Mouse (Mus musculus): Measurements from ENCODE around the gene Lyrm4. TPM values are rescaled to one million over a fixed set of nuclear protein-coding genes. Genes with fewer than 3 reads are reported as not detected.

Lyrm4 gene
- total RNA-seq (2021): 10 to 100 TPM; 10.7 to 13.7 TPM

- intact Hi-C loops (cut with DNase I): loop anchor here (5.0 to 10.0 kb wide), 2 partner anchors 100 to 617 kb away; partner anchors contain the start of gene Nrn1
- DNase-seq: peak; percentile 98
Observed at GRCm38 (mm10) chr13:36117143-36118014, at the start of gene Lyrm4, which contains the start of gene Fars2. TSS of gene Lyrm4 (minus strand) at chr13:36117526. TSS of gene Fars2 (plus strand) at chr13:36117412.

DNA sequence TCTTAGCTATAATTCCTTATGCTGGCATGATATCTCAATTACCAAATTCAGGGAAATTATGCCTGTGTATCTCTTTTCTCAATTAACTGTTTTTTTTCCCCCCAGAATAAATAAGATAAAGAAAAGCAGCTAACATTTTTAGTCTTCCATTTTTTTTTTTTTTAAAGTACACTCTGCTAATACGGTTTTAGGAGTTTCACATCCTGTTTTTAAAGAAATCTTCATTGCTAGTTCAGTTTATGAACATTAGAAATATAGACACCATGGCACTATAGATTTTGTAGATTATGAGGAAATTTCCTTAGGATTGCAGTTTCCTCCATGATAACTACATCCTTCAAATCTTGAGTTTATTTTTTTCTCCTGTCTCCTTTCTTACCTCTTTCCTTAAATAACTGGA lies 46.6 kb upstream of the Lyrm4 start:
- intact Hi-C loops (cut with DNase I): no loop called here
- DNase-seq: no peak

DNA sequence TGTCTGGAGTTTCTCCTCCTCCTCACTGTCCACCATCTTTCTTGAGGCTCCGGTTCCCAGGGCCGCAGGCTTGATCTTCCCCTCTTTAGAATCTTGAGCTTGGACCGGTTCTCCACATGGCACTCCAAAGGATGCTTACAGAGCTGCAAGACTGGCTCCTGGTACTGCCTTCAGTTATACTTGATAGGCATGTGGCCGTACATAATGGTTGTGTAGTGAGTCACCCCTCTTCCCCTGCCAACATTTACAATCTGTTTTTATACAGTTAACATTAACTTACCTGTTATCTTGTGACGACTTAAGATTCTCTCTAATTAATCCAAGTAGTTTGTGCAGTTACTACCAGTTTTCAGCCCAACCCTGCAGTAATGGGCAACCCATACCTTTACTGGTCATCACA lies 46.1 kb upstream of the Lyrm4 start:
- DNase-seq: no peak
- intact Hi-C loops (cut with DNase I): no loop called here

DNA sequence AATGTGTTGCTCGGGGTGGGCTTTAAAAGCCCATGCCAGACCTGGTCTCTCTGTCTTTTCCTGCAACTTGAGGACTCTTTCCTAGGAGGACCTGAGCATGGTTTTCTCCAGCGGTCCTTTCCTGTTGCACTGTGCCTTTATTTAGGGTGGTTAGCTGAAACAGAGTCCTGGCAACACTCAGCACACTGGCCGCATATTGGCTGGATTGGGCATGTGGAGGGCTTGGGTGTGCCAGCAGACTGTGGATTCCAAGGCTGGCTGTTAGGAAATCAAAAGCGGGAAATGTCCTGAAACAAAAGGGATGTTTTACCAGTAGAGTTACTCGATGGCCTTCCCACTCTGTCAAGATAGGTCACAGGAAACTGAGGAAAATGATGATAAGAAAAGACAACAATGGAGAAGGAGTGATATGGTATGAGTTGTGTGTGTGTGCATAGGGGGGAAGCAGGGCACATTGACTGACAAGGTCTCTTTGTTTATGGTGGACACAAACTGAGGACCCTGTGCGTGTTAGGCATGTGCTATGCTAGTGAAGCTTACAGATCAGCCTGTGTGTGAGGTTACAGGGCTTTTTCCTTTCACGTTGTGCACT lies 39.1 kb upstream of the Lyrm4 start:
- DNase-seq: peak in 1 of 2 experiments; percentile 25
- intact Hi-C loops (cut with DNase I): no loop called here

DNA sequence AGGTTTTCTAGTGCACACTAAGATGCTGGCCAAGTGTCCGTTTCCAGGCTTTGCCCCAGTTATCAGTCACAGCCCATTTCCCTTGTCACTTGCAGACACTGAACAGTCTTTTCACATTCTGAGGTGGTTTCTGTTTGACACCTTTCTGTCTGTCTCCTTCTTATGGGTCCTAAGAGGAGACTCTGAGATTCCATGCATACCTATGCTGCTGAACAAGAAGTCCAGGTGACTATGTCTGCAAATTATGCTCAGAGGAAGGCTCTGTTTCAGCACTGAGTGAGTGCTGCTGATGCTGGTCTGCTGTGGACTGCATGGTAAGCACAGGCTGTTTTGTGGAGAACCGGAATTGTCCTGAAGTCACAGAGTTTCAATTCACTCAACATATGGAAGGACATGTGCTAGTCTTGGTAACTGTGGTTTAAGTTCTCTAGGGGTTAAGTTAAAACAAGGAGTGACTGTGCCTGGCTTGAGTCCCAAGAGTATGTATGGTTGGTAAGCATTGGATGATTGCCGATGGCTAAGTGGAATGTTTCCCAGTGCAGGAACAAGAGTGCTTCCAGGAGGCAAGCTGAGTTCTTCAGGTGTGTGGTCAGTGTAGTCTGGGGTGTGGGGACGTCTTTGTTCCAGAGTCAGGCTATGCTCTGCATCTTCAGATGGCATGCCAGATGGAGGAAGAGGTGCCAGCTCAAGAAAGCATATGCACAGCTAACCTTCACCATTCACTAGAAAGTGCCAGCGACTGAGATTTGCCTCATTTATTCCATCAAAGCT lies 35.6 kb upstream of the Lyrm4 start:
- intact Hi-C loops (cut with DNase I): no loop called here
- no peak for DNase-seq

DNA sequence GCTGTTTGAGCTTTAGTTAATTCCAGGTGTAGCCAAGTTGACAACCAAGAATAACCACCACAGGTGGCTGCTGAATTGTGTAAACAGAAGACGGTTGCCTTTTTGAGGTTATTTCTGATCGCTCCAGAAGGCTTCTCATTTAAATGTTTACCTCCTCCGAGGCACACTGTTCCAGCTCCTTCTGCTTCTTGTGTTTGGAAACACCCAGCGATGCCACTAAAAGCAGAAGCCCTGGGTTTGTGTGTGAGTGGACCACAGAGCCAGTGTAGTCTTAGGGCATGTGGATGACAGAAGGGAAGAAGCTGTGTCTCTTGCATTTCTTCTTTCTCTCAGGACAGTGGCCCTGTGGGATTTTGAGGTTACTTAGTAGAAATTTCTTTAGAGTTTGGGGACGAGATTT lies 32.9 kb upstream of the Lyrm4 start:
- no peak for DNase-seq
- intact Hi-C loops (cut with DNase I): no loop called here

- no peak for DNase-seq
- intact Hi-C loops (cut with DNase I): no loop called here
Observed at GRCm38 (mm10) chr13:36149175-36149939, 32.0 kb upstream of the Lyrm4 start.

GRCm38 (mm10) chr13:36145601-36146000 lies 28.3 kb upstream of the Lyrm4 start:
- no peak for DNase-seq
- intact Hi-C loops (cut with DNase I): no loop called here

- no peak for DNase-seq
- intact Hi-C loops (cut with DNase I): no loop called here
Observed at GRCm38 (mm10) chr13:36140247-36141016, 23.1 kb upstream of the Lyrm4 start.

- intact Hi-C loops (cut with DNase I): no loop called here
- DNase-seq: no peak
Observed at GRCm38 (mm10) chr13:36139703-36140102, 22.4 kb upstream of the Lyrm4 start.

DNA sequence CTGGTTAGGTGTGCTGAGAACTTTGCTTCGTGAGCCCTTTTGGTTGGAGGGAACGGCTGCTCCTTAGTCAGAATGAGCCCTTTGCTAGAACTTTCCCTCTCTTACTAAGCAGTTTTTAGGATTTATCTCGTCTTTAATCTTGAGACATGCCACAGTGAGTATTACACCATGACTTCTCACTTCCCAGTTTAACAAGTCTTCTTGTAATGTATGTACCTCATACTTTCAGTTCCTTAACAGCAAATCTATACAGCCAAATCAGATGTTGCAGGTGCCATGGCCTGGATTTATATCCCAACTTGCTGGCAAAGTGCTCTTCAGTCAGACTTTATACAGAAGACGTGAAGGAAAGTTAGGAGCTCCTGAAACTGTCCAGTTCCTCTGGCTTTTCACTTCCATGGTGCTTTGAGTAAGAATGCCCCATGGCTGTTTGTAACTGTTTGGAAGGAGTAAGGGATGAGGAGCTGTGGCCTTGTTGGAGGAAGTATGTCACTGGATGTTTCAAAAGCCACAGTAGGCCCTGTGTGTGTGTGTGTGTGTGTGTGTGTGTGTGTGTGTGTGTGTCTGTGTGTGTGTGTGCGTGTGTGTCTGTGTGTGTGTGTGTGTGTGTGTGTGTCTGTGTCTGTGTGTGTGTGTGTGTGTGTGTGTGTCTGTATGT lies 14.8 kb upstream of the Lyrm4 start:
- DNase-seq: no peak

DNA sequence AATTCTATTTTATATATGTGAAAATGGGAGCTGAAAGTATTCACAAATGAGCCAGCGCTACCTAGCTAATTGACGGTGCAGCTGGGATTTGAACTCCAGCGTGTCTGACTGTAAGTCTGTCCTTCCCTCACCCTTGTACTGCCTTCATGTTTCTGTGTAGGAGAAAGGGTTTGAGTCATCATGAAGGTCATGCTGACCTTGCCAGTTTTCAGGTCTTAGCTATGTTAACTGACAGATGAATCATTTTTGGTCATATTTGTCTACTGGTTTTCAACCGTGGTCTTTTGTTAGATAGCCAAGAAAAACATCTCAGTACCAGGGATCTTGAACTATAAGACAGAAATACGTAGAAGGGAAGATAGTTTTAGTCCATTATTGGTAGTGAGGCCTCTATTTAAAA lies 14.1 kb upstream of the Lyrm4 start:
- intact Hi-C loops (cut with DNase I): no loop called here
- no peak for DNase-seq

More for the DNA sequence above, 14.8 kb upstream of the Lyrm4 start:
- intact Hi-C loops (cut with DNase I): no loop called here

DNA sequence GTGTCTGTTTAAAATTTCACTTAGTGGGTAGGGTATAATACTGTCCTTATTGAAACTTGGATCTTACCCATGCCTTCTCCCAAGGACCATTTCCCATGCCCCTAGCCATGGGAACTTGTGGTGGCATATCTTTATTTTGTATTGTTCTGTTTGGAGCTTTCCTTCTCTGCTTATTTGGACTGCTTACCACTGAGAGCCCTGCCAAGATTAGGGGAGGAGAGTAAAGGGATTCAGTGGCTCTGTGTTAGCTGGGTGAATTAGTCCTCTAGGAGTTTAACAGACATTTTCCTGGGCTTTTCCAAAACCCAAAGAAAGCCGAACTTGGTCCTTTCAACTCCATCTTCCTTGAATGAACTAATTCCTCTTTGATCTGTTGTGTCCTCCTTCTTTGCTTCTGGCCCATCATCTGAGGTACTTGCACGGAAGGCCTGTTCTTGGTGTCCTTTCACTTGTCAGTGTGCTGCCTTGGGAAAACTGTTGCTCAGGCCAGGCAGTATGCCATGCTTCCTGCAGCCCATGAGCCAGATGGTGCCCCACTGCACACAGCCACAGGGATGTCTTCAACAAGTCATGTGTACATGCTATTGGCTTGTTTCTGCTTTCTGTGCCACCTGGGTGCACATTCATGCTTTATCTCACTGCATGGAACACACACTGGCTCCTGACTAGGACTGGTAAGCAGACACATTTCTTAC lies 12.2 kb upstream of the Lyrm4 start:
- intact Hi-C loops (cut with DNase I): no loop called here
- no peak for DNase-seq

DNA sequence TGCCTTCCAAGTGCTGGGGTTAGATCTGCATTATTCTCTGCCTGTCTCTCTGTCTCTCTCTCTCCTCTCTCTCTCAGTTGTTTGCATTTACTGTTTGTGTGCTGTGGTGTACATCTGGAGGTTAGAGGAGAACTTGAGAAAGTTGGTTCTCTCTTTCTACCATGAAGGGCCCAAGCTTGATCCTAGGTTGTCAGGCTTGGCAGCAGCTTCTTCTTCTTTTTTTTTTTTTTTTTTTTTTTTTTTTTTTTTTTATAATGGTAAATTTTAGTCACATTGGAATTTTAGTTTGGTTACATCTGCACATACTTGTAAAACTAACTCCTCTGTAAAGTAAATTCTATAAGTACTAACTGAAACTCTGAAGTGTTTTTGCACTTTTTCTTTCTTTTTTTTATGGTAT lies 3.3 kb upstream of the Lyrm4 start:
- intact Hi-C loops (cut with DNase I): no loop called here
- no peak for DNase-seq

GRCm38 (mm10) chr13:36119684-36120083 lies 2.4 kb upstream of the Lyrm4 start:
- intact Hi-C loops (cut with DNase I): loop anchor here (5.0 to 10.0 kb wide), 2 partner anchors 102 to 615 kb away; partner anchors contain the start of gene Nrn1
- DNase-seq: no peak

GRCm38 (mm10) chr13:36116520-36117142 lies 695 bp downstream of the Lyrm4 start:
- DNase-seq: peak; percentile 48 to 54
- intact Hi-C loops (cut with DNase I): loop anchor here (5.0 to 10.0 kb wide), 2 partner anchors 99 to 618 kb away; partner anchors contain the start of gene Nrn1

- intact Hi-C loops (cut with DNase I): loop anchor here (10.0 kb wide), 1 partner anchor 622 kb away; the partner anchor contains the start of gene Nrn1
Observed at GRCm38 (mm10) chr13:36113181-36113580, 4.1 kb downstream of the Lyrm4 start.

GRCm38 (mm10) chr13:36111331-36111730 lies 6.0 kb downstream of the Lyrm4 start:
- DNase-seq: no peak
- intact Hi-C loops (cut with DNase I): loop anchor here (10.0 kb wide), 1 partner anchor 623 kb away; the partner anchor contains the start of gene Nrn1

More at GRCm38 (mm10) chr13:36113181-36113580, 4.1 kb downstream of the Lyrm4 start:
- DNase-seq: no peak

Data from heart, postnatal 10 days (tissue).